Mouse (Mus musculus) stomach, embryonic 15.5 days (tissue): ENCODE data around the gene Grik2. TPM values are rescaled to one million over a fixed set of nuclear protein-coding genes. Genes with fewer than 3 reads are reported as not detected.

ENCODE experiments used
- ATAC-seq: fragments of 200-750 bp; cut with Nextera tagmentation; 2 replicates; pipeline ENCODE4 v1.8.0; 2017; ENCODE audit warnings: low read depth, moderate number of reproducible peaks, moderate TSS enrichment; ENCODE audit not compliant: insufficient read depth, low FRiP score
- H3K27ac ChIP-seq: fragments of 300-500 bp; sonication (generic); 2 replicates; pipeline ENCODE4 v1.5.1; 2015; ENCODE audit warnings: mild to moderate bottlenecking, inconsistent platforms
- H3K27me3 ChIP-seq: fragments of 300-500 bp; sonication (generic); replicated peaks from 2 replicates; pipeline ENCODE4 v1.6.1; 2015; ENCODE audit warnings: inconsistent platforms
- H3K36me3 ChIP-seq: fragments of 300-500 bp; sonication (generic); 2 replicates; pipeline ENCODE4 v1.6.1; 2015; ENCODE audit warnings: inconsistent platforms
- H3K4me1 ChIP-seq: fragments of 300-500 bp; sonication (generic); 2 replicates; pipeline ENCODE4 v1.6.1; 2015; ENCODE audit warnings: inconsistent platforms
- H3K4me2 ChIP-seq: fragments of 300-500 bp; sonication (generic); 2 replicates; pipeline ENCODE4 v1.6.1; 2015; ENCODE audit warnings: mild to moderate bottlenecking, inconsistent platforms
- H3K4me3 ChIP-seq: fragments of 300-500 bp; sonication (generic); replicated peaks from 2 replicates; pipeline ENCODE4 v1.5.1; 2015; ENCODE audit warnings: inconsistent platforms
- H3K9ac ChIP-seq: fragments of 300-500 bp; sonication (generic); 2 replicates; pipeline ENCODE4 v1.6.1; 2015; ENCODE audit warnings: inconsistent platforms
- H3K9me3 ChIP-seq: fragments of 300-500 bp; sonication (generic); 2 replicates; pipeline ENCODE4 v1.6.1; 2016; ENCODE audit warnings: inconsistent platforms
- WGBS: fragments of 180-500 bp; shearing (Covaris S2); methylation state at CpG from one replicate; pipeline ENCODE4 v1.1.7; 2015; 5-methylcytosine and 5-hydroxymethylcytosine counted together
- polyA plus RNA-seq: library from polyadenylated mRNA; unstranded; fragments of >200 nt; fragmentation: Nextera tagmentation; extraction: Ambion mirVana; gene quantifications from 2 replicates; pipeline ENCODE4 v1.2.1, GENCODE M21; 2015

Grik2 gene
- polyA plus RNA-seq, 1 experiment from 2014 or later, result 3.3 TPM

DNA sequence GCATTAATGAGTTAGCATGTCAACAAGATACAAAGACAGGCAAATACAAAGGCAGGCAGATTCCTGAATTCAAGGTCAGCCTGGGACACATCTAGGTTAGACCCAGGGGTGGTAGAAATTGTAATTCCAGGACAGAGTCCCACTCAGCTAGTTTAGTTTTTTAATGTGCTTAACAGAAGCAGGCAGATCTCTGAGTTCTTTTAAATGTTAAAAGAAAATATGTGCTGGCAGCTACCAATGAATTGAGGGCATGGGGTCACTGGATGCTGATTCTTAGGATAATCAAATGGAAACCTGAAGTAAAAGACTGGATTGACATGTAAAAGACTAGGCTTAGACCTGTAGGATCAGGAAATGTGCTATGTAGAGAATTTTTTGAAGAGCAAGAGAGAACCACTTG is 651.8 kb downstream of the Grik2 start:
- Histone ChIP-seq H3K4me1 (no peaks in the 10 kb centered on the region), H3K27me3 (no peaks in the 10 kb centered on the region), H3K9ac (no peak overlapping the region), H3K4me3 (no peak overlapping the region), H3K36me3 (no peaks in the 10 kb centered on the region), H3K27ac (no peak overlapping the region), H3K9me3 (no peaks in the 10 kb centered on the region), H3K4me2 (no peak overlapping the region)
- no peak for ATAC-seq

GRCm38 (mm10) chr10:49131311-49131710 is 657.3 kb downstream of the Grik2 start:
- Histone ChIP-seq H3K27ac (no peak overlapping the region), H3K9me3 (no peaks in the 10 kb centered on the region), H3K4me3 (no peak overlapping the region), H3K9ac (no peak overlapping the region), H3K27me3 (no peaks in the 10 kb centered on the region), H3K4me1 (no peaks in the 10 kb centered on the region), H3K4me2 (no peak overlapping the region), H3K36me3 (no peaks in the 10 kb centered on the region)
- WGBS, result 2% methylated on average over 1 of the region's 1 CpGs
- no peak for ATAC-seq

DNA sequence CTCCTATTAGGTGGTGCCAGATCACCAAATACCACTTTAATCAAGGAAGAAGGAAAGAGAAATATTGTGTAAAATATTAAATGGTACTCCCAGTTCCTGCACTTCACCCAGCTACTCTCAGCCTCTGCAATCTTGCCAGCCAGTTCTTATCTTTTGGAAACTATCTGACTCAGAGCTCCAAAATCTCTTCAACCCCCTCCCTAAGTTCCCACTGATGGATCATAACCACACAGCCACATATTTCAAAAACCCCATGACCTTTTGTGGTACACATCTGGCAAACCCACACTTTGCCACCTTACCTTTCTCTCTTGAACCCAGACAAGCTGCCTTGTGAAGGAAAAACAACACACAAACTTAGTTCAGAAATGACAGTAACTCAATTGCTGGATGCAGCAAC is 738.2 kb downstream of the Grik2 start:
- no peaks in the 10 kb centered on the region for H3K27me3 ChIP-seq
- no peak overlapping the region for H3K4me3 ChIP-seq
- H3K4me1 ChIP-seq, result no peaks in the 10 kb centered on the region
- H3K27ac ChIP-seq, result no peak overlapping the region
- H3K36me3 ChIP-seq, result no peaks in the 10 kb centered on the region
- no peaks in the 10 kb centered on the region for H3K9me3 ChIP-seq
- H3K9ac ChIP-seq, result no peak overlapping the region
- no peak for ATAC-seq
- no peak overlapping the region for H3K4me2 ChIP-seq

DNA sequence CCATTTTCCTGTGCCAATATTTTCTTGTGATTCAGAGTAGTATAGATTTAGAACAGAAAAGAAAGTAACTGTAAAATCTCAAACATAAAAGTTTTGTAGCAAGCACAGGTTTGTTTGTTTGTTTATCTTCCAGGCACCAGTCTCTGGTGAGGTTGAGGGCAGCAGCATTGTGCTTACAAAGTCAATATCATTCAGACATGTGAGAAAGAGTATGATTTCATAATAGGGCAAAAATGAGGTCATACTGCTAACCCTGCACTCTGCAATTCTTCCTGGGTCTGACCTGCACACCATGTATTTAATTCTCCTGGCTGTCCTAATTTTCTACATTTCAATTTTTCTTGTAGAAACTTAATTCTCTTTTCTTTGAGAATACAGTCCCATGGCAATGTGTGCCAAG is 739.2 kb downstream of the Grik2 start:
- ATAC-seq, result no peak
- Histone ChIP-seq H3K36me3 (no peaks in the 10 kb centered on the region), H3K27ac (no peak overlapping the region)

More for the DNA sequence above, 739.2 kb downstream of the Grik2 start:
- Histone ChIP-seq H3K4me3 (no peak overlapping the region), H3K4me2 (no peak overlapping the region), H3K9me3 (no peaks in the 10 kb centered on the region), H3K9ac (no peak overlapping the region), H3K27me3 (no peaks in the 10 kb centered on the region), H3K4me1 (no peaks in the 10 kb centered on the region)
